Mouse (Mus musculus) regulatory T cell (primary cell): ENCODE measurements around the gene Gm36028.

Experiments used
- in situ Hi-C: fragments of 300-600 bp; cut with MboI, MseI; formaldehyde crosslinking; loops from one replicate; pipeline ENCODE4 v1.15.1; 2025; ENCODE audit warnings: high pct_unique_total_duplicates

Gm36028 gene

DNA sequence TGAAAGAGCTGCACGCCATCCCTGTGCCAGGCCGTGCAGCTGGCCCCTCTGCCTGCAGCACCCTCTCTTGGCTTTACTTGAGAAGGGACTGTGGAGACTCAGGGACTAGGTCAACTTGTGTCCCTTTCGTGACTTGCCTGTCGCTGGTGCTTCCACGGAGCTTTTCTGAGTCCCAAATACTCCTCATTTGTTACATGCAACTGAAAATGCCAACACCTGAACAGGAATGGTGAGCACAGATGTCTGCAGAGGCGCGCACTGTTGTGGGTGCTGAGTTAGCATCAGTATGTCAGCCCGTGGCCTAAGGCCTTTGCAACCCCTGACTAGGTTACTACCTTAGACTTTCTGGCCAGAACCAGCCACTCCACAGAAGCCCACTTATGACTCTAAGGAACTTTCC is 49.1 kb downstream of the Gm36028 start:
- in situ Hi-C loops = no loop called here

GRCm38 (mm10) chr16:37809623-37809992 is 51.3 kb downstream of the Gm36028 start:
- in situ Hi-C loops = no loop called here

DNA sequence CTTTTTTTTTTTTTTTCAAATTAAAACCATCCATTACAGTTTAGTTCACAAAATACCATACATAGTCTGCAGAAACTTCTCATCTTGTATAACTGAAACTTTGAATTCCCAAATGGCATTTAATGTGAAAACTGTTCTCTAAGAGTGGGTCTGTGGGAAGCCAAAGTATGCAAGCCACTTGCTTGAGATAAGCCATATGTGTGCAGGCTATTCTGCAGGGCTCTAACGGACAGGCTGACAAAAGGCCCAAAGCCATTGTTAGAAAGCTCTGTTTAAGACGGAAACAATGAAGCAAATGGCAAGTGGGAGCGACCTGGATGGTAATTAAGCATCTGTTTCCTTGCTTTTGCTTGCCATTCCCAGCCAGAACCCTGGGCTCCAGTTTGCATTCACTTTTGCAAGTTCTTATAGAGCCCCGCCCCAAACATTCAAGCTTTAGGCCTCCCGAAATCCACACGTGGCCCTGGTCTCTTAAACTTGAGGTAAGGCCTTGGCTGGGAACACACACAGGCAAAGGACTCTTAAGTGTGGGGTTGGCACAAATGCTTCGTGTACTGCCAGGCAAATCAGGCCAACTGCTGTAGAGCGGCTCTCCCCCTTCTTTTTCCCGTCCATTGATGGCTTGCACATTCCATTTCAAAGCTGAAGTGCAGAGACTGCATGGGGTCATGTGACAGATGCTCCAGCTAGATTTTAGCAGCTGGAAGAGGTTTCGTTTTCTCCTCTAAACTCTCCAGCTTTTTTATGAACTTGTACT is 51.9 kb downstream of the Gm36028 start:
- in situ Hi-C loops = no loop called here

DNA sequence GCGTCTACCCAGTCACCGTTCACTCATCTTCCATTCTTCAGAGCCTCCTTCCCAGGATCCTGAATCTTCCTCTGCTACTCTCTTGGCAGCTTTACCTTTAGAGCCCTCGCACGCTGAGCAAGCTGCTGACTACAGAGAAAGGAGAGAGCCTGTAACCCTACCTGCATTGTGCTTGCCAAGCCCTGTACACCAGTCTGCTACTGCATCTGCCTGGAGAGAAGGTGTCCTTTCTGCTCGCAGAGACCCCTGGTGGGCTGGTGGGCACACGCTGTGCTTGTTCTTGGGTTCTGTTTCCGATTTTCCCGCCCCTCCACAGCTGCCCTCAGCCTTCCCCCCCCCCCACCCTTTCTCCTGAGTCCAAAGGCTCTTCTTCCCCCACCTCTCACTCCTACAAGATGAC is 53.7 kb downstream of the Gm36028 start:
- in situ Hi-C loops = no loop called here

- in situ Hi-C loops = no loop called here
Observed at GRCm38 (mm10) chr16:37805746-37806495, 55.0 kb downstream of the Gm36028 start.

- in situ Hi-C loops = no loop called here
Observed at GRCm38 (mm10) chr16:37803387-37803950, 57.5 kb downstream of the Gm36028 start.

DNA sequence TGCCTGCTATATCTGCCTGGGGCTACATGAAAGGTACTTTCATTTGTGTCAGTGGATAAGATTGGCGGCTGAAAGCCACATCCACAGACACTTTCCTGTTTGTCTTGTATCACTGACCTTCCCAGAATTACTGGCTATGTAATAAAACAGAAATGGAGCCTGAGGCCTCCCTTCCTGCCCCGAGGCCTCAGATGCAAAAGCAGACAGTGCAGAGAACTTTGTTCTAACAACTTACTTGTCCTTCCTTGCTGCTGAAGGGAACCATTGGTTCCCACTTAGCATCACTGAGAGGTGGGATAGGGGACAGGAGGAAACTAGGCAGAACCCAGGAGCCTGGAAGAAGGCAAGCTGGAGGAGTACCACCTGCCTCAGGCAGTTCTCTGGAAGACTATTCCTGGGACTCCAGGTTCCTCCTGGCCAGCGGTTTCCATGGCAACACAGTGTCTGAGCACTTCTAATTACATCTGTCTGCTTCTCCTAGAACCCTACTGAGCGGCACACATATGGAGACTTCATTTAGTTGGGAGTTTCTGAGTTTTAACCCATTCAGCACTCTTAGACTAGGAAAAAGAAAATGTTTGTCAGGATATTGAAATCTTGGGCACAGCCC is 58.2 kb downstream of the Gm36028 start:
- in situ Hi-C loops = no loop called here

DNA sequence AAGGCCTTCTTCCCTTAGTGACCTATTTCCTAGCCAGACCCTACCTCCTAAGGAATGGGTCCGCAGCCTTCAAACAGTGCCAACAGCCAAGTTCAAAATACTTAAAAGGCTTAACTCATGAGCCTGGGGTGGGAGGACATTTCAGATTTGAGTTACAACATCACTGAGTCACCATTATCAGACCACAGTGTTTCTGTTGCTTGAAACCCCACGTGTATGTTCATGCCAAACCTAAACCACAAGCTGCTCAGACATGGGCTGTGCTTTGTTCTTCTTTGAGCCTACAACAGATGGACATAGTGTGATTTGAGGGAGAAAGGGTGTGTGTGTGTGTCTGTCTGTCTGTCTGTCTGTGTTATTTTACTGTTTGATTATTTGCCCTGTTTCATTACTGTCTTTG is 59.8 kb downstream of the Gm36028 start:
- in situ Hi-C loops = no loop called here
